ENCODE assay signal across 8 mouse cellular contexts in the genomic region with DNA sequence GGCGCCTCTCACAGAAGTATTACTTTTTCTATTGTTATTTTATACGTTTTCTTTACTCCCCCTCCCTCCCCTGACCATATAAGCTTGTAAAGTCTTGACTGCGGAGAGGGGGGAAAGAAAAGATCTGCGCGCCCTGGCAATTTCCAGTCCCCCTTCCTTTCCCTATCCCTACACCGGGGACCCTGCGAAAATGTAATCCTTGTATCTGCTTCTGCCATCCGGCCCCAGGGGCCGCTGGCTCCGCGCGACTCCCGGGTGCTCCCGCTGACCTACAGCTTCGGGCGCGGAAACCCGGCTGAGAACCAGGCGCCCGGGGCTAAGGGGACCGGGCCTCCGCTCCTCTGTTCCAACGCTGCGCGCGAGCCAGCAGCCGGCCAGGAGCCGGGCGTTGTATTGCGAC. TPM values are rescaled to one million over a fixed set of nuclear protein-coding genes. Genes with fewer than 3 reads are reported as not detected.
A peak's percentile ranks its signal among the peaks of the same experiment; 100 is the strongest.
DNase-seq lines count a peak whose midpoint lies in the region; ATAC-seq lines count a peak whose summit lies in the region.

No protein-coding gene starts in this region.

- peak; percentile 26 for DNase-seq in gastrocnemius, postnatal 14 days
- DNase-seq in gastrocnemius, adult 18-20 months (ENCODE audit: low spot score), result no peak
- peak; percentile 45 for DNase-seq in ES-CJ7 (ENCODE audit: low read depth, low spot score)
- DNase-seq in midbrain, embryonic 11.5 days (ENCODE audit: low spot score, missing footprints), result peak; percentile 94
- no peak for DNase-seq in layer of hippocampus, adult 11-12 months (ENCODE audit: low spot score)
- no peak for DNase-seq in adrenal gland, adult 18-20 months (ENCODE audit: low spot score in 2 of 2)

- peak overlapping the region; percentile 67 for H3K4me2 ChIP-seq in heart, embryonic 15.5 days
- H3K4me2 ChIP-seq in midbrain, embryonic 11.5 days, result peak overlapping the region; percentile 23; the same call in 1 of the 2 replicates

- H3K4me1 ChIP-seq in heart, embryonic 15.5 days (replicated peaks), result peaks cover 35% of the 10 kb centered on the region
- no peaks in the 10 kb centered on the region for H3K4me1 ChIP-seq in midbrain, embryonic 11.5 days (ENCODE audit: control insufficient read depth, insufficient read depth, low read length)

- ATAC-seq in heart, embryonic 15.5 days (replicated peaks; ENCODE audit: insufficient number of reproducible peaks, insufficient read depth, low FRiP score, low read depth), result no peak
- ATAC-seq in midbrain, embryonic 11.5 days (ENCODE audit: low FRiP score), result no peak
- no peak for ATAC-seq in monocyte, adult 5-6 weeks (replicated peaks; ENCODE audit: insufficient number of reproducible peaks, low FRiP score, low TSS enrichment, poor library complexity, severe bottlenecking)

- H3K36me3 ChIP-seq in heart, embryonic 15.5 days, result no peaks in the 10 kb centered on the region
- H3K36me3 ChIP-seq in midbrain, embryonic 11.5 days (ENCODE audit: control insufficient read depth, insufficient read depth, low read length), result no peaks in the 10 kb centered on the region

- 7% methylated on average over 30 of the region's 30 CpGs for WGBS in heart, embryonic 15.5 days
- WGBS in midbrain, embryonic 11.5 days, result 1% methylated on average over 30 of the region's 30 CpGs

- H3K9ac ChIP-seq in heart, embryonic 15.5 days, result no peak overlapping the region
- H3K9ac ChIP-seq in midbrain, embryonic 11.5 days (ENCODE audit: low read length), result no peak overlapping the region

- no peaks in the 10 kb centered on the region for H3K9me3 ChIP-seq in heart, embryonic 15.5 days (replicated peaks)
- H3K9me3 ChIP-seq in midbrain, embryonic 11.5 days (ENCODE audit: control insufficient read depth, low read length), result no peaks in the 10 kb centered on the region

- H3K27me3 ChIP-seq in heart, embryonic 15.5 days, result peaks cover 84% of the 10 kb centered on the region
- peaks cover 85% of the 10 kb centered on the region for H3K27me3 ChIP-seq in midbrain, embryonic 11.5 days (ENCODE audit: control insufficient read depth, insufficient read depth, low read length)

- no peak overlapping the region for H3K27ac ChIP-seq in heart, embryonic 15.5 days
- H3K27ac ChIP-seq in midbrain, embryonic 11.5 days (ENCODE audit: low read depth, low read length), result no peak overlapping the region

- peak overlapping the region; percentile 38 for H3K4me3 ChIP-seq in heart, embryonic 15.5 days
- no peak overlapping the region for H3K4me3 ChIP-seq in midbrain, embryonic 11.5 days (ENCODE audit: low read depth, low read length)

- intact Hi-C loops in gastrocnemius, postnatal 14 days (cut with DNase I; ENCODE audit: low total_unique reads), result no loop called here

RNA-seq across cellular contexts. Expression of a gene that starts 11.1 kb away (rescaled TPM):
- total RNA-seq in gastrocnemius, postnatal 14 days (2021), result 1 to 10 TPM; 3.6 to 4.4 TPM
- total RNA-seq in gastrocnemius, adult 18-20 months (2021), result 1 to 10 TPM; 2.2 to 2.9 TPM
- polyA plus RNA-seq in heart, embryonic 15.5 days (2015; fragmentation: Nextera tagmentation; extraction: Ambion mirVana), result 16.6 and 25.5 TPM in 2 replicates
- polyA plus RNA-seq in midbrain, embryonic 11.5 days (2014; fragmentation: Nextera tagmentation; extraction: Ambion mirVana), result 15.6 and 16.5 TPM in 2 replicates
- total RNA-seq in adrenal gland, adult 18-20 months (2021), result 1 to 10 TPM; 2.5 to 4.4 TPM
- total RNA-seq in monocyte, adult 5-6 weeks (2017), result not detected in 3 replicates

Comparison
In these comparisons a context has a peak if more than half of its experiments do, and no peak if none do; other contexts are left out.
1. DNase-seq: peak in gastrocnemius, postnatal 14 days (single experiment), ES-CJ7 (single experiment) and midbrain, embryonic 11.5 days (single experiment); none in gastrocnemius, adult 18-20 months (single experiment), layer of hippocampus, adult 11-12 months (single experiment) and adrenal gland, adult 18-20 months (0 of 2).